Mouse (Mus musculus) CH12.LX (cell line): ENCODE results near the gene Tmem258. TPM values are rescaled to one million over a fixed set of nuclear protein-coding genes. Genes with fewer than 3 reads are reported as not detected.

ENCODE experiments used
- DNase-seq: peaks from one replicate; pipeline ENCODE4 v3.0.0-alpha.2; 2013; ENCODE audit errors: extremely low read depth
- H3K27ac ChIP-seq: 2 replicates; pipeline ENCODE4 v1.5.1; 2012; ENCODE audit warnings: low read depth, mild to moderate bottlenecking, control low read depth, moderate library complexity; ENCODE audit not compliant: insufficient read depth
- H3K27me3 ChIP-seq: replicated peaks from 2 replicates; pipeline ENCODE3; 2012; ENCODE audit warnings: inconsistent platforms
- H3K36me3 ChIP-seq, 2 experiments: replicated peaks in 1 of 2; 2 replicates each; pipeline versions ENCODE3 to v1.6.1; 2012; ENCODE audit warnings: inconsistent platforms in 1 of 2, low read length in 1 of 2, mild to moderate bottlenecking in 1 of 2, mixed read lengths in 1 of 2, moderate library complexity in 1 of 2; ENCODE audit not compliant: control insufficient read depth in 1 of 2, insufficient read depth in 1 of 2
- H3K4me1 ChIP-seq, 2 experiments: 2 replicates each; pipeline ENCODE4 v1.6.1; 2012; ENCODE audit warnings: inconsistent platforms in 1 of 2, moderate library complexity in 1 of 2; ENCODE audit not compliant: insufficient read depth in 2 of 2, control insufficient read depth in 1 of 2
- H3K4me2 ChIP-seq: 2 replicates; pipeline ENCODE4 v1.6.1; 2012; ENCODE audit warnings: low read depth, mild to moderate bottlenecking, control low read depth; ENCODE audit not compliant: poor library complexity, insufficient read depth, severe bottlenecking
- H3K4me3 ChIP-seq, 3 experiments: fragments of 150-350 bp in 1 of 3; sonication (generic) in 1 of 3; replicated peaks in 1 of 3; 2 replicates each; pipeline versions ENCODE3 to v1.5.1; 2011 to 2012; ENCODE audit warnings: low read depth in 2 of 3, low read length in 2 of 3, mild to moderate bottlenecking in 2 of 3, moderate library complexity in 2 of 3, control low read depth in 1 of 3, improper control_type of control experiment in 1 of 3, inconsistent platforms in 1 of 3, mixed read lengths in 1 of 3; ENCODE audit not compliant: poor library complexity in 1 of 3
- H3K79me2 ChIP-seq: replicated peaks from 2 replicates; pipeline ENCODE4 v1.6.1; 2012; ENCODE audit warnings: mild to moderate bottlenecking, moderate library complexity; ENCODE audit not compliant: control insufficient read depth, poor library complexity, insufficient read depth, severe bottlenecking; ENCODE audit errors: extremely low read depth
- H3K9ac ChIP-seq: 2 replicates; pipeline ENCODE4 v1.6.1; 2012; ENCODE audit warnings: low read depth, mild to moderate bottlenecking, control low read depth, moderate library complexity; ENCODE audit not compliant: insufficient read depth
- H3K9me3 ChIP-seq: replicated peaks from 2 replicates; pipeline ENCODE3; 2012; ENCODE audit warnings: low read length, inconsistent platforms, mixed read lengths
- BHLHE40 ChIP-seq: IDR thresholded peaks from 2 replicates; pipeline ENCODE4 v1.6.1; 2011; ENCODE audit warnings: mild to moderate bottlenecking, low read depth, low read length, improper control_type of control experiment
- CHD1 ChIP-seq: IDR thresholded peaks from 2 replicates; pipeline ENCODE4 v1.6.1; 2012; ENCODE audit warnings: low read depth, low read length, improper control_type of control experiment, inconsistent platforms
- CHD2 ChIP-seq: IDR thresholded peaks from 2 replicates; pipeline ENCODE4 v1.6.1; 2011; ENCODE audit warnings: low read length, improper control_type of control experiment
- CTCF ChIP-seq, 2 experiments: IDR thresholded peaks in 1 of 2; conservative IDR thresholded peaks in 1 of 2; 2 replicates each; pipeline ENCODE4 v1.5.1; 2011 to 2012; ENCODE audit warnings: low read depth in 2 of 2, low read length in 2 of 2, improper control_type of control experiment in 1 of 2, inconsistent platforms in 1 of 2, mild to moderate bottlenecking in 1 of 2, moderate library complexity in 1 of 2
- E2F4 ChIP-seq: IDR thresholded peaks from 2 replicates; pipeline ENCODE4 v1.6.1; 2011; ENCODE audit warnings: low read depth, low read length, improper control_type of control experiment; ENCODE audit not compliant: insufficient replicate concordance
- ELF1 ChIP-seq: IDR thresholded peaks from 2 replicates; pipeline ENCODE4 v1.6.1; 2014; ENCODE audit warnings: low read depth, mild to moderate bottlenecking, inconsistent platforms, low read length, improper control_type of control experiment
- EP300 ChIP-seq: IDR thresholded peaks from 2 replicates; pipeline ENCODE4 v1.6.1; 2011; ENCODE audit warnings: low read length, improper control_type of control experiment
- ETS1 ChIP-seq: conservative IDR thresholded peaks from 2 replicates; pipeline ENCODE4 v1.6.1; 2012; ENCODE audit warnings: low read depth, mild to moderate bottlenecking, inconsistent platforms, low read length, improper control_type of control experiment, moderate library complexity
- GABPA ChIP-seq: IDR thresholded peaks from 2 replicates; pipeline ENCODE4 v1.6.1; 2012; ENCODE audit warnings: low read depth, low read length, improper control_type of control experiment, inconsistent platforms; ENCODE audit not compliant: insufficient replicate concordance
- HCFC1 ChIP-seq: IDR thresholded peaks from 2 replicates; pipeline ENCODE4 v1.6.1; 2012; ENCODE audit warnings: low read depth, mild to moderate bottlenecking, inconsistent platforms, low read length, improper control_type of control experiment
- IRF4 ChIP-seq: IDR thresholded peaks from 2 replicates; pipeline ENCODE4 v1.6.1; 2014; ENCODE audit warnings: low read depth, mild to moderate bottlenecking, inconsistent platforms, low read length, improper control_type of control experiment
- JUN ChIP-seq: IDR thresholded peaks from 2 replicates; pipeline ENCODE4 v1.6.1; 2011; ENCODE audit warnings: low read depth, mild to moderate bottlenecking, low read length, improper control_type of control experiment, moderate library complexity; ENCODE audit not compliant: insufficient read depth
- JUND ChIP-seq: conservative IDR thresholded peaks from 2 replicates; pipeline ENCODE4 v1.6.1; 2011; ENCODE audit warnings: low read depth, low read length, improper control_type of control experiment
- KAT2A ChIP-seq: IDR thresholded peaks from 2 replicates; pipeline ENCODE4 v1.6.1; 2012; ENCODE audit warnings: low read length, improper control_type of control experiment, inconsistent platforms; ENCODE audit not compliant: insufficient replicate concordance
- MAFK ChIP-seq: IDR thresholded peaks from 2 replicates; pipeline ENCODE4 v1.6.1; 2011; ENCODE audit warnings: low read length, improper control_type of control experiment; ENCODE audit not compliant: insufficient replicate concordance
- MAX ChIP-seq: IDR thresholded peaks from 2 replicates; pipeline ENCODE4 v1.6.1; 2011; ENCODE audit warnings: low read length, improper control_type of control experiment
- MAZ ChIP-seq: IDR thresholded peaks from 2 replicates; pipeline ENCODE4 v1.6.1; 2012; ENCODE audit warnings: low read depth, mild to moderate bottlenecking, inconsistent platforms, low read length, improper control_type of control experiment, moderate library complexity
- MEF2A ChIP-seq: IDR thresholded peaks from 2 replicates; pipeline ENCODE4 v1.6.1; 2014; ENCODE audit warnings: low read depth, mild to moderate bottlenecking, inconsistent platforms, low read length, improper control_type of control experiment, borderline replicate concordance
- MXI1 ChIP-seq: IDR thresholded peaks from 2 replicates; pipeline ENCODE4 v1.6.1; 2011; ENCODE audit warnings: mild to moderate bottlenecking, low read depth, low read length, improper control_type of control experiment
- MYC ChIP-seq: IDR thresholded peaks from 2 replicates; pipeline ENCODE4 v1.6.1; 2011; ENCODE audit warnings: low read depth, mild to moderate bottlenecking, improper control_type of control experiment, low read length
- NELFE ChIP-seq: IDR thresholded peaks from 2 replicates; pipeline ENCODE4 v1.6.1; 2011; ENCODE audit warnings: low read depth, low read length, improper control_type of control experiment
- NRF1 ChIP-seq: IDR thresholded peaks from 2 replicates; pipeline ENCODE4 v1.6.1; 2014; ENCODE audit warnings: low read depth, mild to moderate bottlenecking, inconsistent platforms, low read length, improper control_type of control experiment, moderate library complexity
- PAX5 ChIP-seq: IDR thresholded peaks from 2 replicates; pipeline ENCODE4 v1.6.1; 2012; ENCODE audit warnings: low read length, inconsistent platforms, mixed read lengths
- POLR2A ChIP-seq: IDR thresholded peaks from 2 replicates; pipeline ENCODE4 v1.6.1; 2011; ENCODE audit warnings: low read depth, mild to moderate bottlenecking, improper control_type of control experiment, low read length
- POLR2AphosphoS2 ChIP-seq: IDR thresholded peaks from 2 replicates; pipeline ENCODE4 v1.6.1; 2011; ENCODE audit warnings: low read depth, low read length, improper control_type of control experiment
- RAD21 ChIP-seq: IDR thresholded peaks from 2 replicates; pipeline ENCODE4 v1.6.1; 2011; ENCODE audit warnings: low read depth, mild to moderate bottlenecking, low read length, improper control_type of control experiment, moderate library complexity
- RCOR1 ChIP-seq: conservative IDR thresholded peaks from 2 replicates; pipeline ENCODE4 v1.6.1; 2012; ENCODE audit warnings: low read depth, mild to moderate bottlenecking, inconsistent platforms, low read length, improper control_type of control experiment
- SIN3A ChIP-seq: IDR thresholded peaks from 2 replicates; pipeline ENCODE4 v1.6.1; 2012; ENCODE audit warnings: low read length, improper control_type of control experiment, inconsistent platforms
- SMC3 ChIP-seq: IDR thresholded peaks from 2 replicates; pipeline ENCODE4 v1.6.1; 2011; ENCODE audit warnings: low read depth, low read length, improper control_type of control experiment
- TBP ChIP-seq: conservative IDR thresholded peaks from 2 replicates; pipeline ENCODE4 v1.6.1; 2011; ENCODE audit warnings: low read depth, low read length, improper control_type of control experiment
- TCF12 ChIP-seq: IDR thresholded peaks from 2 replicates; pipeline ENCODE4 v1.6.1; 2014; ENCODE audit warnings: low read depth, mild to moderate bottlenecking, inconsistent platforms, low read length, improper control_type of control experiment
- UBTF ChIP-seq: IDR thresholded peaks from 2 replicates; pipeline ENCODE4 v1.6.1; 2012; ENCODE audit warnings: low read depth, mild to moderate bottlenecking, inconsistent platforms, low read length, improper control_type of control experiment, moderate library complexity
- USF1 ChIP-seq: IDR thresholded peaks from 2 replicates; pipeline ENCODE4 v1.6.1; 2014; ENCODE audit warnings: low read depth, mild to moderate bottlenecking, inconsistent platforms, low read length, improper control_type of control experiment
- USF2 ChIP-seq: conservative IDR thresholded peaks from 2 replicates; pipeline ENCODE4 v1.6.1; 2011; ENCODE audit warnings: low read depth, low read length, improper control_type of control experiment
- ZC3H11A ChIP-seq: IDR thresholded peaks from 2 replicates; pipeline ENCODE4 v1.6.1; 2012; ENCODE audit warnings: low read depth, mild to moderate bottlenecking, inconsistent platforms, low read length, improper control_type of control experiment
- ZKSCAN1 ChIP-seq: IDR thresholded peaks from 2 replicates; pipeline ENCODE4 v1.6.1; 2012; ENCODE audit warnings: low read depth, inconsistent platforms, low read length, improper control_type of control experiment, borderline replicate concordance
- ZMIZ1 ChIP-seq: IDR thresholded peaks from 2 replicates; pipeline ENCODE4 v1.6.1; 2012; ENCODE audit warnings: low read depth, mild to moderate bottlenecking, inconsistent platforms, low read length, improper control_type of control experiment
- ZNF384 ChIP-seq: IDR thresholded peaks from 2 replicates; pipeline ENCODE4 v1.6.1; 2012; ENCODE audit warnings: low read depth, low read length, improper control_type of control experiment, inconsistent platforms
- dilution Hi-C: fragments of 300-500 bp; cut with MboI; formaldehyde crosslinking; loops from 2 replicates; pipeline ENCODE4 v1.14.3; 2020; ENCODE audit warnings: low sequenced_read_pairs; ENCODE audit not compliant: extremely low pct_unique_long_range_greater_than_20kb, extremely low pct_ligation_motif_present
- in situ Hi-C: fragments of 300-500 bp; cut with MboI; formaldehyde crosslinking; loops from 3 replicates; pipeline ENCODE4 v1.14.3; 2019; ENCODE audit warnings: low sequenced_read_pairs, low pct_ligation_motif_present, low pct_unique_long_range_greater_than_20kb, mixed read lengths
- polyA plus RNA-seq: library from polyadenylated mRNA; unstranded; fragments of >175 nt; gene quantifications from 2 replicates; pipeline ENCODE4 v1.2.1, GENCODE M21; 2012; ENCODE audit warnings: low read depth; ENCODE audit not compliant: insufficient read length
- total RNA-seq, 2 experiments: library from RNA; depleted of rRNA; stranded (reverse); fragments of 300-350 nt in 1 of 2; fragments of >200 nt in 1 of 2; gene quantifications; 2 replicates each; pipeline ENCODE4 v1.2.3; 2012 to 2014

Tmem258 gene
- 344 and 357 TPM in 2 replicates for total RNA-seq (2012; rRNA removed)
- total RNA-seq (2014; rRNA removed) = 148 and 164 TPM in 2 replicates
- polyA plus RNA-seq = 179 and 253 TPM in 2 replicates

DNA sequence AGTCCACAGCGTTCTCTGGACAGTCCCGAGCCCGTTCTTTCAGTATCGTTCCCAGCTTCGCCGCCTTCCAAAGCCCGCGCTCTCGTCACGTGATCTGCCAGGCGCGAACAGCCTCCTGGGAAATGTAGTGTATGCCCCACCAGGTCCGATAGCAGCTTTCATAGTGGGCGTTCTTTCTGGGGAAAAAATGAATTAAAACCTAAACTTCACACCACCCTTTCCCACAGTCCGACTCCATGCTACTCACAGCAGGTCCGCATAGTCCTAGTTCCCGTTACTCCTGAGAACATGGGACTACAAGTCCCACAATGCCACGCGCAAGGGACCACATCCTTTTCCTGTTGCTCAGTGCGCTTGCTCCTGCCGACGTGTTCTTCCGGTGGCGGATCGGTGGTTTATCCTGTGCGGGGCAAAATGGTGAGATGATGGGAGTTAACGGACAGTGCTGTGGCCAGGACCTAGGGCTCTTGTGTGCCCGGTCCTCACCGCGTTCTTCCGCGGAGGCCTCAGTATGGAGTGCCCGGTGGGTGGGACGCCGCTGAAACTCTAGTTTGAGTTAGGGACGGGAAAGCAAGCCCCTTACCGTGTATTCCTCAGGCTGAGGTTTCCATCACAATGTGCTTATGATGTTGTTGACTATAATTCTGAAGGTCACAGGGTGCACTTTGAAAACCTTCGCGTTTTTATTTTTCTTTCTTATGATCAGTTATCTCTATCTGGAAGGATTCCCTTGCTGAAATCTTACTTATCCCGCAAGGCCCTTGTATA, at the start of gene Tmem258, which contains the start of gene Fen1:
Gene Tmem258 (plus strand): TSS at position 167 of the 768 bp plus-strand sequence.
Gene Fen1 (minus strand): TSS at position 322 of the 768 bp plus-strand sequence.
- H3K36me3 ChIP-seq = peaks cover 53 to 68% of the 10 kb centered on the region in 2 experiments
- H3K4me2 ChIP-seq = peak within 1 kb of the TSS; percentile 78
- H3K79me2 ChIP-seq = peaks cover 47% of the 10 kb centered on the region
- no peaks in the 10 kb centered on the region for H3K9me3 ChIP-seq
- H3K9ac ChIP-seq = peak within 1 kb of the TSS; percentile 99
- peak within 1 kb of the TSS; percentile 74 for H3K27ac ChIP-seq
- in situ Hi-C loops (loop anchor here (5.0 to 10.0 kb wide), 2 partner anchors 169 to 292 kb away; no protein-coding TSS in a partner anchor), dilution Hi-C loops (no loop called here)
- H3K4me1 ChIP-seq = peaks cover 0 to 25% of the 10 kb centered on the region in 2 experiments; a peak in 2 of 4 replicates
- no peaks in the 10 kb centered on the region for H3K27me3 ChIP-seq
- H3K4me3 ChIP-seq = peak within 1 kb of the TSS; percentile 92 to 100 (median 99)
- DNase-seq = peak; percentile 92
- TF ChIP-seq MAX = peak; percentile 81
- TF ChIP-seq CTCF (conservative IDR thresholded peaks at IDR 0.05 in 1 of 2, IDR thresholded peaks at IDR 0.05 in 1 of 2; ENCODE audit: low read depth in 2 of 2, low read length in 2 of 2) = no peak
- TF ChIP-seq GABPA = no peak; the same call in 1 of the 2 replicates
- peak; percentile 72; the same call in 1 of the 2 replicates for TF ChIP-seq TBP
- TF ChIP-seq CHD1 = peak; percentile 89; the same call in 1 of the 2 replicates
- no peak for TF ChIP-seq SMC3
- TF ChIP-seq POLR2A = peak; percentile 84
- peak; percentile 63 for TF ChIP-seq TCF12
- peak; percentile 70; the same call in 1 of the 2 replicates for TF ChIP-seq SIN3A
- no peak for TF ChIP-seq EP300
- TF ChIP-seq IRF4 = no peak; the same call in 1 of the 2 replicates
- TF ChIP-seq UBTF = no peak
- TF ChIP-seq ETS1 = no peak
- no peak for TF ChIP-seq MAFK
- peak; percentile 94 for TF ChIP-seq USF2
- TF ChIP-seq NELFE = peak; percentile 72
- peak; percentile 93; the same call in 1 of the 2 replicates for TF ChIP-seq E2F4
- no peak for TF ChIP-seq RAD21
- TF ChIP-seq NRF1 = peak; percentile 93
- peak; percentile 85 for TF ChIP-seq BHLHE40
- 0 out of 2 replicates have a peak, but pooled peaks have one; percentile 11 for TF ChIP-seq MEF2A
- no peak for TF ChIP-seq ZC3H11A
- no peak; the same call in 1 of the 2 replicates for TF ChIP-seq POLR2AphosphoS2
- TF ChIP-seq MYC = 0 out of 2 replicates have a peak, but pooled peaks have one; percentile 37
- no peak for TF ChIP-seq ZNF384
- TF ChIP-seq KAT2A = peak; percentile 96; the same call in 1 of the 2 replicates
- TF ChIP-seq CHD2 = no peak
- TF ChIP-seq PAX5 = no peak
- peak; percentile 94 for TF ChIP-seq USF1
- no peak for TF ChIP-seq RCOR1
- no peak for TF ChIP-seq ZKSCAN1
- TF ChIP-seq ZMIZ1 = 0 out of 2 replicates have a peak, but pooled peaks have one; percentile 69
- no peak for TF ChIP-seq MXI1
- no peak for TF ChIP-seq JUND
- TF ChIP-seq JUN = no peak
- TF ChIP-seq MAZ = no peak
- TF ChIP-seq ELF1 = peak; percentile 81
- TF ChIP-seq HCFC1 = peak; percentile 96
